Mouse (Mus musculus): ENCODE data around the gene Thoc3.

Thoc3 gene

GRCm38 (mm10) chr13:54439912-54440311 lies 28.7 kb downstream of the Thoc3 start:
- no peak for DNase-seq

GRCm38 (mm10) chr13:54438814-54439213 lies 29.8 kb downstream of the Thoc3 start:
- no peak for DNase-seq

- no peak for DNase-seq
Measured at GRCm38 (mm10) chr13:54437083-54437482, 31.6 kb downstream of the Thoc3 start.

- DNase-seq: no peak
Measured at GRCm38 (mm10) chr13:54436666-54437065, 32.0 kb downstream of the Thoc3 start.

GRCm38 (mm10) chr13:54431161-54431560 lies 37.5 kb downstream of the Thoc3 start:
- DNase-seq: no peak

GRCm38 (mm10) chr13:54430051-54430450 lies 38.6 kb downstream of the Thoc3 start:
- no peak for DNase-seq

- no peak for DNase-seq
Measured at GRCm38 (mm10) chr13:54428771-54429170, 39.9 kb downstream of the Thoc3 start.

- DNase-seq: no peak
Measured at GRCm38 (mm10) chr13:54426781-54427655, 41.6 kb downstream of the Thoc3 start.

- DNase-seq: no peak
Measured at GRCm38 (mm10) chr13:54425269-54425668, 43.4 kb downstream of the Thoc3 start.

GRCm38 (mm10) chr13:54420226-54420625 lies 48.4 kb downstream of the Thoc3 start:
- no peak for DNase-seq

- no peak for DNase-seq
Measured at GRCm38 (mm10) chr13:54418781-54419327, 49.8 kb downstream of the Thoc3 start.

GRCm38 (mm10) chr13:54415059-54415458 lies 53.6 kb downstream of the Thoc3 start:
- DNase-seq: no peak

GRCm38 (mm10) chr13:54412721-54413120 lies 55.9 kb downstream of the Thoc3 start:
- DNase-seq: no peak

GRCm38 (mm10) chr13:54412236-54412635 lies 56.4 kb downstream of the Thoc3 start:
- DNase-seq: no peak

- no peak for DNase-seq
Measured at GRCm38 (mm10) chr13:54411656-54412055, 57.0 kb downstream of the Thoc3 start.
